Mouse (Mus musculus): ENCODE results near the gene Mvb12b.

Mvb12b gene

GRCm38 (mm10) chr2:33886386-33887327 lies 1.1 kb downstream of the Mvb12b start:
- peak; percentile 29 for DNase-seq (ENCODE audit: low read depth, low spot score)

DNA sequence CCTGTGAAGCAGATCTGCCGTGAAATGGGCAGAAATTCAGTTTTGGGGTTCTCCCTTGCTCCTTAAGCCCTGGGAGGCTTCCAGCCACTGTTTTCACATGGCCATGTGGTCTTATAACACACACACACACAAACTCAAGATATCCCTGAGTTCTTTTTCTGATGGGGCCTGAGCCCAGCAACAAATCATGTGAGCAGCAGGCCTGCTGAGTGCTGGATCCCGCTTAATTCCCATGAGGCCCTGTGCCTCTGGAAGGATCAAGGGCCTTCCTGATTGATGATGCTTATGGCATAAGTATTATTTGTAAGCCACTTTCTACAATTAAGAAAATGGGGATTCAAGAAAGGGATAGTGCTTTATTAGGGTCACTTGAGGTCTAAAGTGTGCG lies 2.5 kb downstream of the Mvb12b start:
- no peak for DNase-seq (ENCODE audit: low read depth, low spot score)

GRCm38 (mm10) chr2:33884623-33885263 lies 3.0 kb downstream of the Mvb12b start:
- no peak for DNase-seq (ENCODE audit: low read depth, low spot score)

- no peak for DNase-seq (ENCODE audit: low read depth, low spot score)
Measured at GRCm38 (mm10) chr2:33879223-33879622, 8.5 kb downstream of the Mvb12b start.

DNA sequence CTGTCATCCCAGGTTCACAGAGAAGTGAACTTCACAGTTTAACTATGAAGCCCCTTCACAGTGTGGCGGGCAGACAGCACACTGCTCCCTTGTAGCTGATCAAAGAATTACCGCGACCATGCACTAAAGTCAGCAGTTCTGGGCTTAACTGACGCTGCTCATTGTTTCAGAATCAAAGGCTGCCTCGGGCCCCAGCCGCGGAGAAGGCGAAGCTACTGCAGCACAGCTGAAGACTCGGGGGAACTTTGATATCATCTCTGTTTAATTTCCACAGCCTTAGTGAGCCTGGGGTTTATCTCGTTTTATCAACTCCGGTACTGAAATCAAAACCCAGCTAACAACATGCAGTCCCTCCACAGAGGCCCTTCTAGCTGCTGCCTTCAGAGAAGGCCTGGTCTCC lies 9.3 kb downstream of the Mvb12b start:
- no peak for DNase-seq (ENCODE audit: low read depth, low spot score)

GRCm38 (mm10) chr2:33877663-33878360 lies 9.9 kb downstream of the Mvb12b start:
- no peak for DNase-seq (ENCODE audit: low read depth, low spot score)

DNA sequence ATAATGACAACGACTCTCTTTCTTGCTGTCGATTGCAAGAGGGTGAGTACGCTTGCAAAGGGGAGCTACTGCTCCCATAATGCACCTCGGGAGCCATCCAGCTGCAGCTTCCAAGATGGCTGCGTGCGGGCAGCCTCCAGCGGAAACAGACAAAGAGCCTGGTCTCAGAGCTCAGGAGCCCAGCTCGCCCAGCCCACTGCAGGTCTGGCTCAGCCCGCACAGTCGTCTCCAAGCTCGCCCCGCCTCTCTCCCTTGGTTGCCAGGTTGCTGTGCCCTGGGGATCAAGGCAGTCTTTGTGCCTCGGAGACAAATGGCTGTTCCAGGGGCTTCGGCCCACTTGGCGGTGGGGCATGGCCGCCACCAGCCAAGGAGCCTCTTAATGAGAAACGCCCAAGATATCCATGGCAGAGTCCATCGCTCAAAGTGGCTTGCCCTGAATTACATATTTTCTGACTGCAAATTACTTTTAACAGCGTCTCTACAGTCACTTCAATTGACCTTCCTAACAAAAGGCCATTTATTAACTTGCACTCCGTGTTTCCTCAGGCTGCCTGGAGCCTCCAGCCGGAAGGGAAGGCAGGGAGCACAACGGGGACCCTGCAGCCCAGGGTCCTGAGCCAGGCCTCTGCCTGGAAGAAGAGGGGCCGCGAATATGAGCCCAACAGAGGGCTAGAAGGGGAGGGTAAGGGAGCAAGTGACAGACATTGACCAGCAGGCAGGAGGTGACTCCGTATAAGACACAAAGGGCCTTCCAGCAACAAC lies 11.0 kb downstream of the Mvb12b start:
- no peak for DNase-seq (ENCODE audit: low read depth, low spot score)

DNA sequence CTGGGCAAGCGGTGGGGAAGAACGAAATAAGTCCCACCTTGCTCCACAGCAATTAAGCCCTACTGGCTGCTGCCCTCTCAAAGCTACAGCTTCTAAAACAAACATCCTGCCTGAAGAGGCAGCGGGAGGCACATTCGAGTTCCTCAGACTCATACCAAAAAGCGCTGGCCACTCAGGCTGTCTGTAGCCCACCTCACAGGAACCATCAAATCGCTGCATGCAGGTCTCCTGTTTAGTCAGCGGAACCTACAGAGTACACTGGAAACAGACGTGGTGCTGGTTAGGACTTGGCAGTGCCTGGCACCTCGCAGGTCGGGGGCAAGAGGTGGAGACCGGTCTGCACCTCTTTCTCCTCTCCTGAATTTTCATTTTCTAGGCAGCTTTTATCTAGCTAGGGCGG lies 12.2 kb downstream of the Mvb12b start:
- no peak for DNase-seq (ENCODE audit: low read depth, low spot score)

DNA sequence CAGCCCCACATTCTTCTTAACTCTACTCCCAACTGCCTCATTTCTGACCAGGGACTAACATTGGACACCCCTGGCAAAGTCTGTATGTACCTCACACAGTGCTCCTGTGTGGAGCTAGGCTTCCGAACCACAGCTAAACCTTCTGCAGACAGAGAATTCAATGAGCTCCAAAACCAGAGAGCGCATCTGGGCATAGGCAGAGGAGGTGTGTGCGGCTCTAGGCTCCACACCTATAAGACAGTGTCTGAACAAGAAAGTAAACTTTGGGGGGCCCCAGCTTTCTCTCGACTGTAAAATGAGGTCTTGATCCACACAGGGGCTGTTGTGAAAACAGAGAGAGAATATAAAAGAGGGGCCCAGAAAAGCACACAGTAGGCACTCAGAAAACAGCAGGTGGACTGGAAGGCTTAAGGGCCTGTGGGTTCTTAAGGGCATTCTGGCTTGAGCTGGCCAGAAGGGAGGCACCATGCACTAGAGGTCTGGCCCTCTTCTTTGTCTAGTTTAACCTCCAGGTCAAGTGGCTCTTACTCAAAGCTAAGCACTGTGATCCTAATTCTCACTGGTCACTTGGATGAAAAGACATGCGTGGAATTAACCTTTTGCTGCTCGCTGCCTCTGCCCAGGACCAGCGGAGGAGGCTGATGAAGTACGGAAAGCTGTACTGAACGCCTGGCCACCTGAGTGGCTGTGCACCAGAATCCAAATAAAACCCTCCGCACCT lies 12.7 kb downstream of the Mvb12b start:
- DNase-seq (ENCODE audit: low read depth, low spot score), result no peak

- DNase-seq (ENCODE audit: low read depth, low spot score), result no peak
Measured at GRCm38 (mm10) chr2:33874367-33874766, 13.4 kb downstream of the Mvb12b start.

- no peak for DNase-seq (ENCODE audit: low read depth, low spot score)
Measured at GRCm38 (mm10) chr2:33873501-33873900, 14.2 kb downstream of the Mvb12b start.

GRCm38 (mm10) chr2:33872841-33873271 lies 14.9 kb downstream of the Mvb12b start:
- DNase-seq (ENCODE audit: low read depth, low spot score), result no peak

DNA sequence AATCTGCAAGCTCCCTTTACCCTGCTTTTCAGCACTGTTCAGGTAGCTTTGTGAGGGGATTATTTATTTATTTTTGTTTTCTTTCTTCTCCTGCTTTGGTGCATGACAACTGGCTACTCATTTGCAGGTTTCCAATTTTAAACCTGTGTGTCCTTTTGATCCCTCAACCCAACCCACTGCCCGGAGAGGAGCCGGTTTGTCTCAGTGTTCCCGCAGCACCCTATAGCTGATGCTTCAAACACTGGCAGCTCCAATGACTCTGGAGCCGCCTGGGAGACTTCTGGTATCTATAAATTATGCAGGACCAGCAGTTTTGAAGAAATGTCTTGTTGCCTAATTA lies 16.6 kb downstream of the Mvb12b start:
- DNase-seq (ENCODE audit: low read depth, low spot score), result no peak

DNA sequence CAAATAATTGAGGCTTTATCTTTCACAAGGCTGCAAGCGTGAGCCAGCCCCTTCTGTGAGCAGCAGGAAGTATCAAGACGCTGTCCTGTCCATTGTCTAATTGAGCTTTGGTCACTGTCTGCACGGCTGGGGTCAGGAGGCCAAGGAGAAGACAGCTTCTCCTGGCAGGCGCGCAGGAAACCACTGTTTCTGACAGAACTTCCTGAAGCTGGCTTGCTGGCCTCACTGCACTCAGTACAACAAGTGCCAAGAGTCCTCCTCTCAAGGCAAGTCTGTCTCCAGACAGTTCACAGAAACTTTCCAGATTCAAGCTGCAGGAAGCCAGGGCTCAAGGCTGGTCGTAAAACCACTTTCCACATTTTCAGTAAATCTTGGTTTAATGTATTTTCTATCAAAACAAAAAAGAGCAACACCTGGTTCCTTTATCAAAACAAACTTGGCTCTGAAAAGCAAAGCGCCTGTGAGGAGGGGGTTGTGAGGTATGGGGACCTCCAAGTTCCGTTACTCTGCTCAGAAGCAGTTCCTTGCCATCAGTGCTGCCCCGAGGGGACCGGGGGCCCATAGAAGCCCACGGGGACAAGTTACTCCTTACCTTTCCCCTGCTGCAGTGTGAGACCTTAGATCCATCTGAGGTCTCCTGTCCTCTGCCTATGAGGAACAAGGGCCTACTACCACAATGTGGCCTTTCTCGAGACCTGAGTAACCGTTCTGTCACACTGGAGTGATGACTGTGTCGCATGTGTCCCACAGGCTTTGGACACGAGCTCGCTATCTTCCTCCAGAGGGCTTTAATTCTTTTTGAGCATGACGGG lies 17.2 kb downstream of the Mvb12b start:
- no peak for DNase-seq (ENCODE audit: low read depth, low spot score)

- no peak for DNase-seq (ENCODE audit: low read depth, low spot score)
Measured at GRCm38 (mm10) chr2:33869689-33870343, 17.9 kb downstream of the Mvb12b start.

DNA sequence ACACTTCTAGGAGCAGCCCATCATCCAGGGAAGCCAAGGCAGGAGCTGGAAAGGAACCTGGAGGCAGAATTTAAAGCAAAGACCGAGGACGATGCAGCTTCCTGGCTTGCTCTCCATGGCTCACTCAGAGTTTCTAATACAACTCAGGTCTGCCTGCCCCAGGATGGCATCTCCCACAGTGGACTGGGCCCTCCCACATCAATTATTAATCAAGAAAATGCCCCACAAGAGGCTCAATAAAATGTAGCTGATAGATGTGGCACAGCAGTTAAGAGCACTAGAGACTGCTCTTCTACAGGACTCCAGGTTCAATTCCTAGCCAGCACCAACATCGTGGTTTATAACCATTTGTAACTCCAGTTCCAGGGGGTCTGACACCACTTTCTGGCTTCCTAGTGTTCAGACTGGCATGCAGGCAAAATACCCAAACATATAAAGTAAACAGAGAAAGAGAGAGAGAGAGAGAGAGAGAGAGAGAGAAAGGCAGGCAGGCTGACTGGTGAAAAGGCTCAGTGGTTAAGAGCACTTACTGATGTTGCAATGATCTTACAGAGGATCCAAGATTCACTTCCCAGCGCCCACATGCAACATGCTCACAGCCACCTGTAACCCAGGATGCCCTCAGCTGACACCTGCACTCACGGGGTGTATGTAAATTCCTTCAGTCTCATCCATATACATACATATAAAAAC lies 18.6 kb downstream of the Mvb12b start:
- DNase-seq (ENCODE audit: low read depth, low spot score), result no peak

- no peak for DNase-seq (ENCODE audit: low read depth, low spot score)
Measured at GRCm38 (mm10) chr2:33868322-33868721, 19.4 kb downstream of the Mvb12b start.

- DNase-seq (ENCODE audit: low read depth, low spot score), result no peak
Measured at GRCm38 (mm10) chr2:33856746-33857145, 31.0 kb downstream of the Mvb12b start.
